Mouse (Mus musculus): ENCODE results near the gene Hist2h2ac.
"Not testable (repeated sequence)": the region's sequence is repeated elsewhere in the genome, so short reads cannot be mapped to it uniquely, and the experiment has no call there.

Hist2h2ac gene

GRCm38 (mm10) chr3:96249034-96249345, 28.3 kb upstream of the Hist2h2ac start:
- DNase-seq (ENCODE audit: low read depth, low spot score), result no peak

DNA sequence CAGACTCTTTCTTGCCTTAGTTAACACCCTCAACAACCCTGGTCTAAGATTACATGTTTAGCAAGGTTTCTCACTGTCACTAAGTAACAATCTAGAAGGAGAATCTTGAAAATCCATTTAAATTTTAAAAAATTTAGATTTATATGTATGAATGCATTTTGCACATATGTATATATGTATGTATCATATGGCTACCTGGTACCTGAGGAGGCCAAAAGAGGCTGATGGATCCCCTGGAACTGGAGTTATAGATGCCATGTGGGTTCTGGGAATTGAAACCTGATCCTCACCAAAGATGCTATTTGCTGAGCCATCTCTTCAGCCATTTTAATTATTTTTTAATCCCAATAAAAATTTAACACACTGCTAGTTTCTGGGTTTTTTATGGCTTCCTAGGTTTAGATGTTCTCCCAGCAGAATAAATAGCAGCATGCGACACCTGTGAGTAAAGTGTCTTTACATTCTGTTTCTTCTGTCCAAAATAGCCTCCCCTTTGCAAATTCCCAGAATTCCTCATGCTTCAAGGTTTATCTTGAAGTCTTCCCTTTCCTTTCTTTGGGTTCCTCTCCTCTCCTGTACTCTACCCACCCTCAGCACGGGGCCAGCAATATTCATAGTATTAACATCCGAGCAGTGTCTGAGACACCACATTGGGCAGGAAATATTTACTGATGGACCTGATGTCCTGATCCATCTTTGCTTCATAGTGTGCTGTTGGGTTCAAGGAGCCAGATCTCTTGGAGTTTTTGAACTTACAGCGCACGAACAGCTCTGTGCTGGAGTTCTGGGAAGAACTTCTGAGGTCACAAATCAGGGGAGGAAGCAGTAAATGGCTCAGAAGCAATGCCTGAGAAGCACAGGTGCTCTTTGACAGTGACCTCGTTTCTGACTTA, 27.7 kb upstream of the Hist2h2ac start:
- no peak for DNase-seq (ENCODE audit: low read depth, low spot score)

GRCm38 (mm10) chr3:96247356-96248140, 26.9 kb upstream of the Hist2h2ac start:
- DNase-seq (ENCODE audit: low read depth, low spot score), result no peak

- not testable (repeated sequence) for DNase-seq (ENCODE audit: low read depth, low spot score)
Observed at GRCm38 (mm10) chr3:96246427-96246856, 25.8 kb upstream of the Hist2h2ac start, which contains the start of gene Hist2h3c1. TSS of gene Hist2h3c1 (plus strand) at chr3:96246685.

- not testable (repeated sequence) for DNase-seq (ENCODE audit: low read depth, low spot score)
Observed at GRCm38 (mm10) chr3:96246018-96246417, 25.3 kb upstream of the Hist2h2ac start.

GRCm38 (mm10) chr3:96245003-96245886, 24.6 kb upstream of the Hist2h2ac start, which contains the start of gene Hist2h2aa1:
TSS of gene Hist2h2aa1 (plus strand) at chr3:96245497.
- DNase-seq (ENCODE audit: low read depth, low spot score), result peak; percentile 88

GRCm38 (mm10) chr3:96243921-96244572, 23.4 kb upstream of the Hist2h2ac start:
- DNase-seq (ENCODE audit: low read depth, low spot score), result no peak

DNA sequence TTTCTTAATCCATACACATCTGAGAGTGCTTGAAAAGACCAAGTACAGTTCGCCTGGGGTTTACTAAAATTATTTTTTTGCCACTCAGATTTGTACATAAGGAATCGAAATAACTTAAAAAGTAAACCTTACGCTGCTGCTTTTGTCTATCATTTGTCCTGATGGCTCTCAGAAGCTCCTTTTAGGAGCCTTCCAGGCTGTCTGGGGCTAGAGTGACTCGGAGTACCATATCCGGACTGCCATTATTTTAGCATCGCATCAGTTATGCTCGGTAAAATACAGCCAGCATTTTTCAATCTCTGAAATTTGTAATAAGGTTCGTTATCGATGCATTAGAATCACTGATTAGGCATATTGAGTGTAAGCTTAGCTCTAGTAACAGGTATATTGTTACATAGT, 20.1 kb upstream of the Hist2h2ac start:
- DNase-seq (ENCODE audit: low read depth, low spot score), result no peak

GRCm38 (mm10) chr3:96239949-96240798, 19.5 kb upstream of the Hist2h2ac start, which contains the start of gene Hist2h2aa2:
TSS of gene Hist2h2aa2 (minus strand) at chr3:96240276.
- peak; percentile 74 for DNase-seq (ENCODE audit: low read depth, low spot score)

- not testable (repeated sequence) for DNase-seq (ENCODE audit: low read depth, low spot score)
Observed at GRCm38 (mm10) chr3:96238954-96239793, 18.5 kb upstream of the Hist2h2ac start, which contains the start of gene Hist2h3c2. TSS of gene Hist2h3c2 (minus strand) at chr3:96239127.

DNA sequence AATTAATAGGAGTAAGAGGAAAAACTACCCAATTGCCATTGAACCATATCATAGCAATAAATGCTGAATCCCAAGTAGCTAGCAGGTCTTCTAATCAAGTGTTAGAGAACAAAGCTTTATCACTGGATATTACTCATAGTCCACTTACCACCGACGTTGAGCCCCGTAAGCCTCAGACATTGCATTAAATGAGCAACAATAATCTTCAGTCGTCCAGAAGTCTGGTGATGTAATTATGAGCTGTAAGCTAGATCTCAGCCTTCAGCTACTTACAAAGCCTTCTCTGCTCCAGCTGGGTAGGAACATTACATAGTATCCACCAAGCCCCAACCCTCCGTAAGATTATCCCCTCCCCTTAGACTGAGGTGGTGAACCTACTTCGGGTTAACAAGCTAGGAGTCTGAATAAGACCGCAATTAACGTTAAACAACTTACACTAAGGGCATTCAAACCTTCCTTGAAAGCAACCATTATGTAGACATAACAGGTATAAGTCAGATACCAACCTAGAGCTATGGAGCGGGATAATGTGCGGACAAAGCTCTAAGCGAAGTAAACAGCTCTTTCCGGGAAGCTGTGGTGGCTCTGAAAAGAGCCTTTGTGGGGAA, 17.3 kb upstream of the Hist2h2ac start:
- peak; percentile 29 for DNase-seq (ENCODE audit: low read depth, low spot score)

DNA sequence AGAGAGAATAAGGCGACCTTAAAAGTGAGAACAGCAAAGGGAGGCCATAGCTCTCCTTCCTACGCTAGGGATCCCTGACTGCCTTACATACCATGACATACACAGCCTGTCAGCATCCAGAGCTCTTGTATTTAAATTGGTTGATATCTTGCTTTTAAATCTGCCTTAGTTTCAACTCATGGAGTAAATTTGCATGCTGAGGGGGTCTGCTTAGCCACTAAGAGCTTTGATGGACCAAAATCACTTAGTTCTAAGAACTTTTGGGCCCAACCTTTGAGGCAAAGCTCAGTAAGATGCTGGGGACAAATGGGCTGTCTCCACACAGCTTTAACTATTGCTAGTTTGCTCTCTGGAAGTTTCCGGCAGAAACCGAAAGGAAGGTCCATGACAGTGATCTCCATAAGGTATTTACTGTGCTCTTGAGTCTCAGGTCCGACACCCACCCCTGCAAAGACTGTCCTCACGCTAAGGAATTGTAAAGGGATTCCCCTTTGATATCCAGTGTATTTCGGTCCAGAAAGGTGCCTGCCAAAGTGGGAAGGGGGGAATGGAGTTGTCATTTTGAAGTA, 16.7 kb upstream of the Hist2h2ac start:
- DNase-seq (ENCODE audit: low read depth, low spot score), result peak; percentile 16

GRCm38 (mm10) chr3:96236834-96237334, 16.2 kb upstream of the Hist2h2ac start:
- no peak for DNase-seq (ENCODE audit: low read depth, low spot score)

GRCm38 (mm10) chr3:96235836-96236235, 15.2 kb upstream of the Hist2h2ac start:
- DNase-seq (ENCODE audit: low read depth, low spot score), result no peak

- peak; percentile 35 for DNase-seq (ENCODE audit: low read depth, low spot score)
Observed at GRCm38 (mm10) chr3:96234914-96235313, 14.2 kb upstream of the Hist2h2ac start.

- DNase-seq (ENCODE audit: low read depth, low spot score), result no peak
Observed at GRCm38 (mm10) chr3:96231758-96232120, 11.1 kb upstream of the Hist2h2ac start.

GRCm38 (mm10) chr3:96230910-96231757, 10.5 kb upstream of the Hist2h2ac start:
- no peak for DNase-seq (ENCODE audit: low read depth, low spot score)

Measured in CD4-positive helper T cell, adult 2 months (primary cell).